Mouse (Mus musculus): ENCODE results near the gene Ier3. TPM values are rescaled to one million over a fixed set of nuclear protein-coding genes. Genes with fewer than 3 reads are reported as not detected.

The Ier3 gene
- polyA plus RNA-seq, 1 experiment = 3.7 TPM

DNA sequence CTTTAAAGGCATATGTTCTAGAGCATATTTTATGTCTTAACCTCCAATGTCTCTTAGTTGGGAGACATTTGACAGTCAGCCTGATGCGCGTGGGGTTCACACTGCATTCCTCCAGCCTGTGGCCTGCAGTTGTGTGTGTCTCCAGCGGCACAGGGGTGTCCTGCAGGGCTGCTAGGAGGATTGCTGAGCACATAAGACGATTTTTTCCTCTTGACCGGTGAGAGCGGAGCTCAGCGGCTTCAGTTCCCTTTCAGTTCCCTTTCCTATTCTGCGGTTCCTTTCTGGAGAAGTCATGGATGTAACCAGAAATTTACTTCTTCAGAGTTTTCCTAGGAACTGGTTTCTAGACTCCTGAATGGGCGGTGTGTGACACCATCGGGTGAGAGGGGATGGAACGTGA is 12.1 kb upstream of the Ier3 start:
- H3K27ac ChIP-seq (ENCODE audit: insufficient read depth, low read length) = no peak overlapping the region
- no peak for DNase-seq (ENCODE audit: low read depth in 1 of 2, low spot score in 2 of 2)
- no peak overlapping the region for H3K4me3 ChIP-seq (ENCODE audit: extremely low read depth, insufficient read depth, insufficient read length)
- peaks cover 7% of the 10 kb centered on the region; the same call in 1 of the 2 replicates for H3K4me1 ChIP-seq (ENCODE audit: control insufficient read depth, insufficient read depth, insufficient read length)
- TF ChIP-seq CTCF (IDR thresholded peaks at IDR 0.05; ENCODE audit: extremely low read depth, insufficient read depth, insufficient read length, insufficient replicate concordance) (no peak), POLR2A (IDR thresholded peaks at IDR 0.05; ENCODE audit: low read depth, low read length) (no peak)
- no peaks in the 10 kb centered on the region for H3K27me3 ChIP-seq (ENCODE audit: control insufficient read depth, insufficient read depth, low read length)
- 85% methylated on average over 11 of the region's 11 CpGs for WGBS
- no peaks in the 10 kb centered on the region for H3K36me3 ChIP-seq (ENCODE audit: control insufficient read depth, insufficient read depth, low read length)

DNA sequence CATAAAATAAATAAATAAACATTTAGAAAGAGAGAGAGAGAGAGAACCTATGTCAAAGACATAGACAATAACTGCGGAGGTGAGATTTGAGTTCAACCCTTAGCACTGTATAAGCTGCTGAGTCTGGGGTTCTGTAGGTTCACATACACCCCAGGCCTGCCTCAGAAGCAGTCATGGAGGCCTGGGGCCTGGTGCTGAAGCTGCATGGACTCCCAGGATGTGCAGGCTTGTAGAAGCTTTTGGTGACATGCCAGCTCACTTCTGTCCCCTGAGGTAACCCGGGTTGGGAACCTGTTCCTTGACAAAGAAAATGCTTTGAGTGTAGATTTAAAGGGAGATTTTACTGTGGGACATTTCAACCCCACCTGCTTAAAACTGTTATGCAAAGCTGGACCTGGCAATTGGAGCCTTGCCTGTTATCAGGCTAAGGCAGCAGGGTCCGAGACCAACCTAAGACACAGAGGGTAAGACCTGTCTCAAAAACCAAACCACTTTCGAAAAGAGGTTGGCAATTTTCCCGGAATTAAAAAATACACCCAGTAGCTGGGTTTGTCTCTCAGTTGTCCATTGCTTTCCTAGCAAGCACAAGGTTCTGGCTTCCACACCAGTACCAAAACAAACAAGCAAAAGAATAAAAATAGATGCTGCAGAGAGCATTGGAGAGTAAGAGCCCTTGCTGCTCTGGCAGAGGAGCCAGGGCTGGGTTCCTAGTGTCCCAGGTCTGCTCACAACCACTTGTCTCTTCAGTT is 10.4 kb upstream of the Ier3 start:
- TF ChIP-seq CTCF (IDR thresholded peaks at IDR 0.05; ENCODE audit: extremely low read depth, insufficient read depth, insufficient read length, insufficient replicate concordance) = no peak
- TF ChIP-seq POLR2A (IDR thresholded peaks at IDR 0.05; ENCODE audit: low read depth, low read length) = no peak
- H3K27me3 ChIP-seq (ENCODE audit: control insufficient read depth, insufficient read depth, low read length) = no peaks in the 10 kb centered on the region
- H3K4me1 ChIP-seq (ENCODE audit: control insufficient read depth, insufficient read depth, insufficient read length) = peaks cover 7% of the 10 kb centered on the region; the same call in 1 of the 2 replicates
- no peaks in the 10 kb centered on the region for H3K36me3 ChIP-seq (ENCODE audit: control insufficient read depth, insufficient read depth, low read length)
- no peak for DNase-seq (ENCODE audit: low read depth in 1 of 2, low spot score in 2 of 2)
- WGBS = 52% methylated on average over 5 of the region's 5 CpGs
- H3K27ac ChIP-seq (ENCODE audit: insufficient read depth, low read length) = no peak overlapping the region
- no peak overlapping the region for H3K4me3 ChIP-seq (ENCODE audit: extremely low read depth, insufficient read depth, insufficient read length)

GRCm38 (mm10) chr17:35812307-35812706 is 9.2 kb upstream of the Ier3 start:
- DNase-seq (ENCODE audit: low read depth in 1 of 2, low spot score in 2 of 2) = no peak
- no peak overlapping the region for H3K27ac ChIP-seq (ENCODE audit: insufficient read depth, low read length)
- no peaks in the 10 kb centered on the region for H3K27me3 ChIP-seq (ENCODE audit: control insufficient read depth, insufficient read depth, low read length)
- H3K4me1 ChIP-seq (ENCODE audit: control insufficient read depth, insufficient read depth, insufficient read length) = peaks cover 7% of the 10 kb centered on the region; the same call in 1 of the 2 replicates
- WGBS = 89% methylated on average over 5 of the region's 5 CpGs
- TF ChIP-seq CTCF (IDR thresholded peaks at IDR 0.05; ENCODE audit: extremely low read depth, insufficient read depth, insufficient read length, insufficient replicate concordance) = no peak
- no peak for TF ChIP-seq POLR2A (IDR thresholded peaks at IDR 0.05; ENCODE audit: low read depth, low read length)
- H3K4me3 ChIP-seq (ENCODE audit: extremely low read depth, insufficient read depth, insufficient read length) = no peak overlapping the region
- H3K36me3 ChIP-seq (ENCODE audit: control insufficient read depth, insufficient read depth, low read length) = no peaks in the 10 kb centered on the region

- Histone ChIP-seq H3K27ac (ENCODE audit: insufficient read depth, low read length) (peak overlapping the region; percentile 15; the same call in 1 of the 2 replicates), H3K36me3 (ENCODE audit: control insufficient read depth, insufficient read depth, low read length) (no peaks in the 10 kb centered on the region), H3K4me3 (ENCODE audit: extremely low read depth, insufficient read depth, insufficient read length) (no peak overlapping the region), H3K27me3 (ENCODE audit: control insufficient read depth, insufficient read depth, low read length) (no peaks in the 10 kb centered on the region), H3K4me1 (ENCODE audit: control insufficient read depth, insufficient read depth, insufficient read length) (peaks cover 7% of the 10 kb centered on the region; the same call in 1 of the 2 replicates)
- TF ChIP-seq POLR2A (IDR thresholded peaks at IDR 0.05; ENCODE audit: low read depth, low read length) (no peak), CTCF (IDR thresholded peaks at IDR 0.05; ENCODE audit: extremely low read depth, insufficient read depth, insufficient read length, insufficient replicate concordance) (no peak)
- 68% methylated on average over 6 of the region's 6 CpGs for WGBS
- DNase-seq (ENCODE audit: low read depth in 1 of 2, low spot score in 2 of 2) = no peak
These were observed 8.7 kb upstream of the Ier3 start for GRCm38 (mm10) chr17:35812736-35813135.

- Histone ChIP-seq H3K4me1 (ENCODE audit: control insufficient read depth, insufficient read depth, insufficient read length) (peaks cover 7% of the 10 kb centered on the region; the same call in 1 of the 2 replicates), H3K27ac (ENCODE audit: insufficient read depth, low read length) (peak overlapping the region; percentile 15), H3K4me3 (ENCODE audit: extremely low read depth, insufficient read depth, insufficient read length) (no peak overlapping the region), H3K27me3 (ENCODE audit: control insufficient read depth, insufficient read depth, low read length) (no peaks in the 10 kb centered on the region), H3K36me3 (ENCODE audit: control insufficient read depth, insufficient read depth, low read length) (no peaks in the 10 kb centered on the region)
- TF ChIP-seq POLR2A (IDR thresholded peaks at IDR 0.05; ENCODE audit: low read depth, low read length) (no peak), CTCF (IDR thresholded peaks at IDR 0.05; ENCODE audit: extremely low read depth, insufficient read depth, insufficient read length, insufficient replicate concordance) (no peak)
- DNase-seq (ENCODE audit: low read depth in 1 of 2, low spot score in 2 of 2) = peak in 1 of 2 experiments; percentile 27
- WGBS = 16% methylated on average over 7 of the region's 7 CpGs
These were observed 8.2 kb upstream of the Ier3 start for GRCm38 (mm10) chr17:35813245-35813647.

DNA sequence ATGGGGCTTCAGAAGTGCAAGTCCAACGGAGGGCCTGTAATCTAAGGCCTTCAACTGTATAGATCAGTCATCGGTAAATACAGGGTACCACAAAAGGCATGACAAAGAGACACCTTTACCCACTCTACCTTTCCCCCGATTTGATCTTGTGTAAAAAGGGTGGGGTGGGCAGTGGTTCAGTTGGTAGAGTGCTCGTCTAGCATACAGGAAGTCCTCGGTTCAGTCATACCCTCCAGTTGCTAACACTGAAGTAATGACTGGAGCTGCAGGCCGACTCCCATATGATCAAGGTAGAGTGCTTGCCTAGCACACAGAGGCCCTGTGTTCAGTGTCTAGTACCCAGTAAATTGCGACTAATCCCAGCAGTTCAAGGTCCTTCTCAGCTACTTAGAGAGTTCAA is 7.8 kb upstream of the Ier3 start:
- Histone ChIP-seq H3K4me3 (ENCODE audit: extremely low read depth, insufficient read depth, insufficient read length) (no peak overlapping the region), H3K27me3 (ENCODE audit: control insufficient read depth, insufficient read depth, low read length) (no peaks in the 10 kb centered on the region), H3K4me1 (ENCODE audit: control insufficient read depth, insufficient read depth, insufficient read length) (peaks cover 7% of the 10 kb centered on the region; the same call in 1 of the 2 replicates), H3K36me3 (ENCODE audit: control insufficient read depth, insufficient read depth, low read length) (no peaks in the 10 kb centered on the region), H3K27ac (ENCODE audit: insufficient read depth, low read length) (peak overlapping the region; percentile 15; the same call in 1 of the 2 replicates)
- WGBS = 25% methylated on average over 7 of the region's 7 CpGs
- TF ChIP-seq POLR2A (IDR thresholded peaks at IDR 0.05; ENCODE audit: low read depth, low read length) (no peak), CTCF (IDR thresholded peaks at IDR 0.05; ENCODE audit: extremely low read depth, insufficient read depth, insufficient read length, insufficient replicate concordance) (no peak)
- no peak for DNase-seq (ENCODE audit: low read depth in 1 of 2, low spot score in 2 of 2)

GRCm38 (mm10) chr17:35814678-35815077 is 6.8 kb upstream of the Ier3 start:
- Histone ChIP-seq H3K27ac (ENCODE audit: insufficient read depth, low read length) (no peak overlapping the region), H3K27me3 (ENCODE audit: control insufficient read depth, insufficient read depth, low read length) (no peaks in the 10 kb centered on the region), H3K4me3 (ENCODE audit: extremely low read depth, insufficient read depth, insufficient read length) (no peak overlapping the region), H3K36me3 (ENCODE audit: control insufficient read depth, insufficient read depth, low read length) (no peaks in the 10 kb centered on the region), H3K4me1 (ENCODE audit: control insufficient read depth, insufficient read depth, insufficient read length) (peaks cover 7% of the 10 kb centered on the region; the same call in 1 of the 2 replicates)
- TF ChIP-seq POLR2A (IDR thresholded peaks at IDR 0.05; ENCODE audit: low read depth, low read length) = no peak
- TF ChIP-seq CTCF (IDR thresholded peaks at IDR 0.05; ENCODE audit: extremely low read depth, insufficient read depth, insufficient read length, insufficient replicate concordance) = no peak
- DNase-seq (ENCODE audit: low read depth in 1 of 2, low spot score in 2 of 2) = no peak
- WGBS = 73% methylated on average over 6 of the region's 6 CpGs

Data from spleen, adult 2 months (tissue).